Mouse (Mus musculus): ENCODE results near the gene Nudt19.
"Not testable (repeated sequence)": the region's sequence is repeated elsewhere in the genome, so short reads cannot be mapped to it uniquely, and the experiment has no call there.

Nudt19 gene

DNA sequence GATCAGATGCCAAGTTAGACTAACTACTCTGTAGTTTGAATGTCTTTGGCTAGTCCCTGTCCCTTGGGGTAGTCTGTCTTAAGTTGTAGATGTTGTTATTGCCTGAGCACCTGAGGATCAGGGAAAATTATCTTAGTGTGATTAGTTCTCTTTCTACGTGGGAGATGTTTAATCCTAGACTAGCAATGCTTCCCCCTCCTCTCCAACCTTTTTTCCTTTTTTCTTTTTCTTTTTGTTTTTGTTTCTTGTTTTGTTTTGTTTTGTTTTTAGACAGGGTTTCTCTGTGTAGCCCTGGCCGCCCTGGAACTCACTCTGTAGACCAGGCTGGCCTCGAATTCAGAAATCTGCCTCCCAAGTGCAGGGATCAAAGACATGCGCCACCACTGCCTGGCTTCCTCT is at the start of gene Nudt19:
TSS of gene Nudt19 (minus strand) at position 100 of the 399 bp plus-strand sequence.
- no peak for DNase-seq

DNA sequence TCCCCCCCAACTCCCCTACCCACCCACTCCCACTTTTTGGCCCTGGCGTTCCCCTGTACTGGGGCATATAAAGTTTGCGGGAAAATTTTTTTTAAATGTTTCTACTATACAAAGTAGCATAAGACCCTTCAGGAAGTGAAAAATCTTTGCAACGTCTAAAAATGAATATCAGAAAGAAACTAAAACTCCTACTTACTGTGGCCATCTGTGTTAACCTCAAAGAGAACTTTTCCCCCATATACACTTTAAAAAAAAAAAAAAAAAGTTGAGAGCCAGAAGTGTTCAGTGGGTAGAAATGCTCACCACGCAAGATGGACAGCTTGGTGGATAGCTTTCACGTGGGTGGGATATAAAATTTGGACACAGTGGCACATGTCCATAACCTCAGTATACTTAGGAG is 46.7 kb upstream of the Nudt19 start:
- DNase-seq = no peak

DNA sequence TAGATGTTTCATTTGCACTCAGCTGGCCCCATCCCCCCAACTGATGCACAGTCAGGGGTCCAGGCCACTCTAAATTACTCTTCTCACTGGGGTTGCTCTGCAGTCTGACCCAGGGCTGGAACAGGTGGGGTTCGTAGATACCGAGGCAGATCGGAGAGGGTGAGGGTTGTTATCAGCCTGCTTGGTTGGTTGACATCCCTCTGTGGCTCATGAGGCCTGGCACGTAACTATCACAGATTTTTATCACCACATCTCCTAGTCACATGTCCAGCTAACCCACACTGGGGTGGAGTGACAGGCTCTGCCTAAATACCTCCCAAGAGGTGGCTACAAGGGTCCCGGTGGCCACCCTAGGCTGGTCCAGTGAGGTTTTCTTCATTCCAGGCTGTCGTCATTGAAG is 45.0 kb upstream of the Nudt19 start:
- DNase-seq = no peak

DNA sequence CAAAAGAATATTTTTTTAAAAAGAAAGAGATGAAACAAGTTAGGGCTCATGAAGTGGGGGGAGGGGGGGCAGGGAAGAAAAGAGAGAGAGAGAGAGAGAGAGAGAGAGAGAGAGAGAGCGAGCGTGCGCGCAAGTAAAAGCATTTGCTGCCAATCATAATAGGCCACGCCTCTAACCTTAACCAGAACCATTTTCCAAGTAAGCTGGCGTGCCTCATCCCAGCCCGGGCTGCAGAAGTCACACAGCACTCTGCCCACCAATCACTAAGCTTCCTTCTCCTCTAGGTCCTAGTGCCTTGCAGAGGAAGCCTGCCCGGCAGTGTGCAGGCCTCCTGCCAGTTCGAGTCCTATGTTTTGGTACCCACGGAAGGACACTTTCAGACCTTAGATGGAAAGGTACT is 43.9 kb upstream of the Nudt19 start:
- no peak for DNase-seq

DNA sequence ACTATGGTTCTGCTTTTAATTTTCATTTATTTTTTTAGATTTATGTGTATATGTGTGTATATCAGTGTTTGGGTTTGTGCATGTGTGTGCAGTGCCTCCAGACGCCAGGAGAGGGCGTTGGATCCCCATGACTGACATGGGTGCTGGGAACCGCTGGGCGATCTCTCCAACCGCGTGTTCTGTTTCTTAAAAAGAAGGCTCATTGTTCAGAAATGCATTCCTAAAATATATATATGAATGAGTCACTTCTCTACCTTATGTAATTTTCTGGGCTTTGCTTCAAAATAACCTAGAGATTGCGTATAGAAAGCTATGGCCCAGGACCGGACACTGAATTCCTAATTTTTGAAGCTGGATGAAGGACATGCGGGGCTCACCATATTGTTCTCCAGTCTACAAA is 43.4 kb upstream of the Nudt19 start:
- no peak for DNase-seq

DNA sequence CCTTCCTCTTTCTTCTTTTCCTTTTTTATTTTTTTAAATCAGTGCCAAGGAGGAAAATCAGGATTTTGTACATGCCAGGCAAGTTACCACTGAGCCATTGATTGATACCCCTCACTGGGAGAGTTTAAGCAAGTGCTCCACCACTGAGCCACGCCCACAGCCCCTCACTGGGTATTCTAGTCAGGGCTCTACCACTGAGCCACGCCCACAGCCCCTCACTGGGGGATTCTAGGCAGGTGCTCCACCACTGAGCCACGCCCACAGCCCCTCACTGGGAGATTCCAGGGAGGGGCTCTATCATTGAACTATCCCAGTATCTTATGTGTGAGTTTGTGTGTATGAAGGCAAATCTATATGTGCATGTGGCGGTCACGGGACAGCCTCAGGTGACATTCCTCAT is 38.2 kb upstream of the Nudt19 start:
- DNase-seq = no peak

DNA sequence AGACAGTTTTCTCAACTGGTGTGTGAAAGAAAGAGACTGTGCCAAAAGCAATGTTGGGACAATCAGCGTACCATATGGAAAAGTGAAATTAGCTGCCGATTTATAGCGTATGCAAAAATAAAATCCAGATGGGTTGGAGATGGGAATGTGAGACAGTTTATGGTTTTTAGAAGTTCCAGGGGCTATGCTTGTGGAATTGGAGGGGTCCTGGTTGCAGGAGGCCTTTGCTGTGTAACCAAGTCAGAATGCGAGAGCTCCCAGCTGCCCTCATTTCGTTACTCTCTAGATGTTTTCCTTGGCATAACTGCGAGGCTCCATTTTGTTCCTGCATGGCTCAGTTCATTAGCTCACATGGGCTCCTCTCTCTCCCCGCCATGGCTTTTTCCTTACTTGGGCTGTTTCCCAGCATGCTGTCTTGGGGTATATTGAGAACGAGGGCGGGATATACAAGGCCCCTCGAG is 34.7 kb upstream of the Nudt19 start:
- no peak for DNase-seq

DNA sequence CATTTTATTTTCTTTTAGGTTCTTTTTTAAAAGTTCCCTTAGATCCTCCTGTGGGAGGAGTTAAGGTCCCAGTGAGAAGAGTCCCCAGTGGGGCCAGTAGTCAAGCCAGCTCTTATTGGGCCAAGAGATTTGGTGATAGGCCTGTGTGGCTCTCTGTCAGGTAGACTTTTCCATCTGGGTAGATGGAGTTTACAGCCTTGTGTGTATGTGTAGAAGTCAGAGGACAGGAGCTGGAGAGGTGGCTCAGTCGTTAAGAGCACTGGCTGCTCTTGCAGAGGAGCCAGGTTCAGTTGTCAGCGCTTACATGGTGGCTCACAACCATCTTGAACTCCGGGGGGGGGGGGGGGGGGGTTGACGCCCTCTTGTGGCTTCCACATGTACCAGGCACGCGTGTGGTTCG is 33.4 kb upstream of the Nudt19 start:
- DNase-seq = no peak

DNA sequence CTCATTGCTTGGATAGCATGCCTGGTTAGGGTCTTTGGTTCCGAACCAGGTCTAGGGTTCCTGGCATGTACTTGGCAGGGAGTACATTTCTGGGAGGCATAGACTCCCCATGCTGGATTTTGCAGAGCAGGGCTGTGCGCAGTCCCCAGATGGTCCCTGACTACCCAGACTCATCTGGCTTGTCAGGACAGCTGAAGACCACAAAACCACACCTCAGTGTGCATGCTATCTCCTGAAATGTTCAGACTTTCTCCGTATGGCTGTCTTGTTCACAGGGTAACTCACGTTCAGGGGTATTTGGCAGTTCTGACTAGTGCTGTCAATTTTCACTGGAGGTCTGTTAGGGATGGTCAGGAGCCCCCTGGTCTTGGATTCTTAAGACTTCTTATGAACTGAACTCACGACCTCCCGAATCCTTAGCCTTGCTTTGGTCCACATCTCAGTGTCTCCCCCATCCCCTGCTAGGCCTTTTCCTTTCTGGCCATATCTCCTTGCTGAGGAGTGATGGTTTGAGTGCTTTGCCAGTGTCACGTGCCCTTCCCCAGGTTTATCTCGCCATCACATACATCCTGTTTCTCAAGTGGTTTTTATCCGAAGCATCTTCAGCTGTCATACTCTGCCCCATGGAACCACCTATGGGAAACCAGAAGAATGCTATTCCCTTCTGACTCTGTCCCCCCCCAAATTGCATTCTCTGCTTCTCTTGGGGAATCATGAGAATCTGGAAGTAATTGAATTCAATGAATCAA is 32.8 kb upstream of the Nudt19 start:
- no peak for DNase-seq

DNA sequence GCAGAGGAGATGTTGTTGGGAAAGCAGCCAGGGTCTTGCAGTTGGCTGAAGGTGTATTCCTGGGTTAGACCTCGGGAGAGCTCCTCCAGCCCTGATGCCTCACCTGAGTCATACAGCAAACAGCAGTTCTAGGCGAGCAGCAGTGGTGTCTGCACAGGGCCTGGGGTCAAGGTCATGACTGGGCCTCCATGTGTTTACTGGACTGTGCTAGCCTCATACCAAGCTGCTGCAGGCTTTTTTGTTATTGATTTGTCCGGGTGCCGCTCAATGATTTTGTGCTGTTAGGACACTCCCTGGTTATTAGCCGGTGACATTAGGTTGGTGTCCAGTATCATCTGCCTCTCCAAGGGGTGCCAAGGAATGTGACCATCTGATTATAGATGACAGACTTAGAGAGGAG is 31.6 kb upstream of the Nudt19 start:
- no peak for DNase-seq

DNA sequence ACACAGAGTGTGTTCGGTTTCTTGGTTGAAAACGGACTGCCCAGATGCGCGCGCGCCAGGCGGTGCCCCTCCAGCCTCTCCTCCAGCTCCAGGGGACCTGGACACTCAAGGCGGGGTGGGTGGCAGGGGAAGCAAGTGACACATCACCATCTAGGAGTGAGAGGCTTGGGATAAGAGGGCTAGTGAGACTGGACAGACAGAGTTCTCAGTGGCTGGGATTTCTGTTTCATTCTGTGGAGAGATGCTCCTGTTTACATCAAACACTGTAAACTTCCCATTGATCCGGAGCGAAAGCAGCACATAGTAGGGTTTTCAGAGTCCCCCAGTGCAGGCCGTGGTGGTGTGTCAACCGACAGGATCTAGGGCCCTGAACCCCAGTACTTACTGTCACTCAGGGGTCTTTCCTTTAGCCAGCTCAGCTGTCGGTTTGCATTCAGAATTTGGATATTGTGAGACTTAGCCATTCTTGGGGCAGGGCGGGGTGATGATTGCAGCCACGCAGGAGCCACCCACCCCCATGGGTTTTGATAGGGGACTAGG is 30.9 kb upstream of the Nudt19 start:
- no peak for DNase-seq

DNA sequence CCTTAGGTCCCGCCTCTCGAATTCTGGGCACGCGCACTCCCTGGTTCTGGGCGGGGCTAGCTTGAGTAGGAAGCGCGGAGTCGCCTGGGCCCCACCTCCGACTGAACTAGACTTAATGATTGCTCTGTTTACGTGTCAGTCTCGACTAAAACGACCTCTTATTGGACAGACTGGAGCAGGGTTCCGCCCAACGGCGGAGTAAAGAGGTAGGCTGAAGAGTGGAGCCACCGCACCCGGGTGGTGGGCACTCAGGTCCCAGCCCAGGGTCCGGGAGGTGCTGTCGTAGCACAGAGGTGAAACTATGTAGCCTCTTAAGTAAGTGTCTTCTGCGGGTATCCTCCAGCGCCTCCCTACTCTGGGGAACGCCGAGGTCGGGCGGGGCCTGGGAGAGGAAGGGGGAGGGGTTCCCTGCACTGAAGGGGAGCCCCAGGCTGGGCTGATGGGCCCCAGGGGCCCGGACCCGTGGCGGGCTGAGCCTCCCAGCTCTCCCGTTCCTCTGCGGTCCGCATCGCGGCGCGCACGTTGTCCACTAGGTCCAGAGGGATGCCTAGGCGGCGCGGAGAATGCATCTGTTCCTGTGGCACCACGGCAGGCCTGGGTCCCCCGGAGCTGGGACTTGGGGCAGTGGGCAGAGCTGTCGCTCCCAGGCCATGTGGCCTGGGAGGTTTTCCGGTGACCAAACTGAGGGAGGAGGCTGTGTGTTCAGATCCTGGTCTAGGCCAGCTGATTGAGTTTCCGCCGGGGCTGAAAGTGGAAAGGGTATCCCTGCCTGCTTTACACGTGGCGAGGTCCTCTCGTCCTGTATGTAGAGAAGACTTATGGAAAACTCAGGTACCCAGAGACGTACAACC is 30.2 kb upstream of the Nudt19 start, which contains the start of gene Ankrd27:
TSS of gene Ankrd27 (plus strand) at position 190 of the 851 bp plus-strand sequence.
- peak; percentile 93 for DNase-seq

DNA sequence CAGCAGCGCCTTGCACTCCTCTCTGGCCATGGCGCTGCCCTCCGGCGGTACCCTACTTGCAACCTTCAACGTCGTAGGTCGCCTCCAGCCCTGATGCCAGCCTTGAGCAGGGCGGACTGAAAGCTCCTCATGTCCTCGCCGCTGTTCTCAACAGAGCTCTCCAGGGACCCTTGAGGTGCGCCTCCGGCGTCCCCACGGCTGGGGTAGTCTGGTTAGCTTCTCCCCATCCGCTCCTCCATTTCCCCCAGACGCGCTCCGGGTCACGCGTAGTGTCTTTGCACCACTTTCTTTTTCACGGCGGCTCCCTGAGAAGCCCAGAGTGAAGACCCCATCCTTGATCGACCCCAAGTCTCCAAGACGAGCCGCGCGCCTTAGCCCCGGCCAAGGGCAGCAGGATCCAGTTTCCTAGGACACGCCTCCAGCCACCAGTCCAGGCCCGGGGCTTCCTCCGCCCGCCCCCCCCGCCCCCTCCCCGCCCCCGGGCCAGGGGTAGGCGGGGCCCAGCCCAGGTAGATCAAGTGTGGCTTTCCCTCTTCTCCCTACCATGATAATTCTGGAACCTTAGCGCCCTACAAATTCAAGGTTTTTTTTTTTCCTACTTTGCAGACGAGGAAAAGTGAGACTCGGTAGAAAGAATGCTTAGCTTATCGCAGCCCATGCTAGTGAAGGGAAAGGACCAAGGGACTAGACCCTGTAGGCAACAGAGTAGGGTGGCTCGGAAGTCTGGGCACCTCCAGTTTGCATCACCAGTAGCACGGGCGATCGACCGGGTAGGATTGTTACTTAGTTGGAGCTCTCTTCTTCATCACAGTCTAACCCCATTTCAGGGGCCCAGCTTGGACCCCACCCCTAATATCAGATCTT is 29.3 kb upstream of the Nudt19 start, which contains the start of gene Rgs9bp:
TSS of gene Rgs9bp (minus strand) at position 392 of the 864 bp plus-strand sequence.
- peak; percentile 22 for DNase-seq

DNA sequence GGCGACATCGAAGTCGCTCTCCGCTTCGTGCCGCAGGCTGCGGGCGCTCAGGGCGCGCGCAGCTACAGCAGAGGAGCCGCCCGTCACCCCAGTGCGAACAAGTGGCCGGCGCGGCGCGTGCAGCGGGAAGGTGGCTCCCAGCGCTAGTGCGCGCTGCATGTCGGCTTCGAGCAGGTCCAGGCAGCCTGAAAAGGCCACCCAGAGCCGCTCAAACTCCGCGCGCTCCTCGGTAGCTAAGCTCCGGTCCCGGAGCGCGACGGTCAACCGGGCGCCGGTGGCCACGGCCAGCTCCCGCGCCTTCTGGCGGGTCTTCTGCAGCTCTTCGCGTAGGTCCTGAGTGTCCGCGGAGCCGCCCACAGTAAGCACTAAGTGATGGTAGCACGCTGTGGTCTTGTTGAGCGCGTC is 28.7 kb upstream of the Nudt19 start:
- peak; percentile 15 for DNase-seq

DNA sequence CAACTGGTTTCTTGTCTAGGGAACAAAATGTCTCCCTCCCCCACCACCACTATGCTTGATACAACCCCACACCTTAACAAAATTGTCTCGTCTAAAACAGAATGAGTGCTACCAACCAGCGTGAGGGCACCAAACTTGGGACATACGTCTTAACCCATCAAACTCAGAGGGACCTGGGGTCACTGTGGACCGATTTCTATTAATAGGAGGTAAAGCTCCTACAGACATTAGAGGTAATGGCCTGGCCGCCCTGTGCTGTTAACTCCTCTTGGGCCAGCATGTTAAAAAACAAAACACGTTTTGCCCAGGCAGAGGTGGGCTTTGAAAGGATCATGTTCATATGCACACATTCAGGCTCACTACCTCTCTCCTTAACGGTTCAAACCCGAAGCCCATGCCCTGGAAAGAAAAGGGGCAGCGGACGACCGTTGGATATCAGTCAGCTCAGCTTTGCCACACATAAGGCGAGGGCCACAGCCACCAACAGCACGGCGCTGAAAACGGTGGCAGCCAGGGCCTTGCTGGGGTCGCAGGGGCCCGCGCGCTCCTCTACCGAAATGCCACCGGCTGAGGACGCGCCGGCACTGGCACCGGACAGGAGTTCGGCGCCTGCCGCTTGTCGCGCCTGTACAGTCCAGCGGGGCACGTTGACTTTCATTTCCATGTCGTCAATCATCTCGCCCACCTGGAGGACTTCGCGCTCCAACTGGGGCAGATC is 28.1 kb upstream of the Nudt19 start:
- no peak for DNase-seq

DNA sequence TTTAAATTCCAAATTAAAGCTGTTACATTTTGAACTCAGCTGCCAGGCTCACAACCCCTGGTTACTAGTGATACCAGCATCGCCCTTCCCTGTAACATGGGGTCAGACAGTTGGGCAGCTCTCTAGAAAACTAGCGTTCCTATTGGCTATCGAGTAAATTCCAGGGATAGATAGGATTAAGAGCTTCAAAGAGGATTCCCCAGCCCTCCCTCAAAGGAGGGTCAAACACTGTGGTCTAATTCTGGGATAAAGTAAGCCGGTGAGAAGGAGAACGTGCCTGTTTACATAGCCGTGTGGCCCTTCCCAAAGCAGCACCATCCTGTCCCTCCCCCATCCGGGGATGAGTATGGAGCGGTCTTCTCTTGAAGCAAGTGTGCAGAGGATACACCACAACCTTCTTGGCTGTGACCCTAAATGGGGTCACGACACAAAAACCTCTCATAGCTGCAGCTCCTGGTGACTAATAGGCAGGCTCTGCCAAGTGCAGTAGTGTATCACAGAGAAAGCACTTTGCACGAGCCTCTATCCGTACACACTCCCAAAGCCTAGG is 27.4 kb upstream of the Nudt19 start:
- no peak for DNase-seq

DNA sequence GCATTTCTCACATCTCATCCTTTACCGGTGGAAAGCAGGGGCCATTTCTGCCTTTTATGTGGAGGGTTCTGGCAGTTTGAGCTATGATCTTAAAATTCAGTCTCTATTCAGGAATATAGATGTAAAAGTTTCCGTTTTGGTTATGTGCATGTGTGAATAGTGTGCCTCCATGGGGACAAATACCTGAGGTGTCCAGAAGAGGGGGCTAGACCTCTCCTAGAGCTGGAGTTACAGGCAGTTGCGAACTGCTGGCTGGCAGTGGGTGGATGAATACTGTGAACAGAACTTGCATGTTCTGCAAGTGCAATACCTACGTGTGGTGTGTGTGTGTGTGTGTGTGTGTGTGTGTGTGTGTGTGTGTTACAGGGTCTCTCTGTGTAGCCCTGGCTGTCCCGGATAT is 26.6 kb upstream of the Nudt19 start:
- no peak for DNase-seq

DNA sequence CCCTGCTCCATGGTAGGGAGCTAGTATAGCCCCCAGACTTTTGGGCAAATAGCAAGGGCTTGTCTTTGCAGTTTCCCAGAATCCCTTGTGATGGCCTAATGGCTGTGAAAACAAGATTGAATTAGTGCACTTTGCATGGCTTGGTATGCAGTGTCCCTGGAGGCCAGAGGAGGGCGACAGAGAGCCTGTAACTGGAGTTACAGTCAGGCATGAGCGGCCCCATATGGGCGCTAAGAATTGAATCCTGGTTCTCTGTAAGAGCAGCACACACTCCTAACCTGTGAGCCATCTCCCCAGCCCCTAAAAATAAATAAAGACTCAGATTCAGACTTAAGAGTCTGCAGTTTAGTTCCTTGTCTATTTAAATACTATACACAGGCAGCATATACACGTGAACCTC is 23.7 kb upstream of the Nudt19 start:
- no peak for DNase-seq

DNA sequence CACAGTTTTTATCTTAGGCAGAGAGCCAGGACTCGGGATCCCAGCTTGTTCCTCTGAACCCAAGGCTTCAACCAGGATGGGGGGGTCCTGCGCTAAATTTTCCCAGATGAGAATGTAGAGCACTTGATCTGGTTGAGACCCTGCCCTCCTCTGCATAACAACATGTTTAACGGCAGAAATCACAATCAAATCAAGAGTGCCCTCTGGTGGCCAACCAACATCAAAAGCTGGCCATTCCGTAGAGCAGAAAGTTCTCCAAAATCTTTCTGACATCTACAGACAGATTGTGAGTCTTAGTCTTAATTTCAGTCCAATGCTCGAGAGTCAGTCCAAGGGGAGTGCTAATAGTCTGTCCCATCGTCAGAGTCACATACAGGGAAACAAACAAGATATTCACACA is 14.8 kb upstream of the Nudt19 start:
- DNase-seq = not testable (repeated sequence)

DNA sequence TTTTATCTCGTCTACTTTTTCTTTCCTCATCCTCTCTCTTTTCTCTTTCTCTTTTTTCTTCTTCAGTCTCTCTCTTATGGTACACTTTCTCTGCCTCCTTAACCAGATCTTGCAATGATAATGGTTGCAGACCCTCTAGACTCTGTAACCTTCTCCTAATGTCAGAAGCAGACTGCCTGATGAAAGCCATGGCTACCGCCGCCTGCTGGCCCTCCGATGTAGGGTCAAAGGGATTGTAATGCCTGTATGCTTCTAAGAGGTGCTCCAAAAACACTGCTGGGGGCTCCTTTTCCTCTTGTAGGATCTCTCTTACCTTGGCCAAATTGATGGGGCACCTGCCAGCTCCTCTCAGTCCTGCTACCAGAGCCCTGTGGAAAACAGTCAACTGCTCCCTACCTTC is 13.6 kb upstream of the Nudt19 start:
- not testable (repeated sequence) for DNase-seq

DNA sequence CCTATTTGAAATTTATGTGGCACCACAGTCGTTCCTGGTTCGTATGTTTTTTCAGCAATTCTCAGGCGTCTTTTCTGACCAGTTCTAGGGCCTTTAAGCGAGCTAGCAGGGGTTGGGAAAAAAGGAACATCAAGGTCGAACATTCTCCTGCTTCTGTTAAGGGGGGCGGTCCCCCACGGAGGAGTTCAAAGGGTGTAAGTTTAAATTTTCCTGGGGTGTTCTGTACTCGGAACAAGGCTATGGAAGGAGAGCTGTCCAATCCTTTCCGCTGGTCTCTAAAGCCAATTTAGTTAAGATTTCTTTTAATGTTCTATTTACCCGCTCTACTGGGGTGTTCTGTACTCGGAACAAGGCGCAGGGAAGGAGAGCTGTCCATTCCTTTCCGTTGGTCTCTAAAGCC is 9.9 kb upstream of the Nudt19 start:
- DNase-seq = not testable (repeated sequence)

DNA sequence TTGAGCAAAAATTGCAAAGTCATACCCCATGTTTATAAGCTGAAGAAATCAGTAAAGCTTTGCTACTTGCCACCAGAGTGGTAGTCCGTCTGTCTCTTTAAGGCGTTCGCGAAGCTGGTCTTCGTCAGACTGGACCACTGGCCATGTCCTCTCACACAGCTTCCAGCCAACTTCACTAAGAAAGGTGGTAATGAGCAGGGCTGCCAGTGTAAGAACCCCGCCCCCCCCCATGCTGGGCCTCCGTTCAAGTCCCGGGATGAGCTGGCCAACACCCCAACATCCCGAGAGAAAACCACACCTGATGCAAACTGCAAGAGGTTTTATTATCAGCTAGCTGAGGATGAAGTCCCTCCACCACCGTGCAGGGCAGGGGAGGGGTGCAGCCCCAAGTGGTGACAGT is 8.8 kb upstream of the Nudt19 start:
- DNase-seq = not testable (repeated sequence)

Measured in cerebellum, adult 8-10 months (tissue).